Mouse (Mus musculus) embryonic facial prominence, embryonic 14.5 days (tissue): Measurements from ENCODE around the gene Lax1. TPM values are rescaled to one million over a fixed set of nuclear protein-coding genes. Genes with fewer than 3 reads are reported as not detected.

ENCODE experiments used
- ATAC-seq: fragments of 200-750 bp; cut with Nextera tagmentation; 2 replicates; pipeline ENCODE4 v1.8.0; 2017; ENCODE audit warnings: low read depth, moderate number of reproducible peaks, moderate TSS enrichment
- DNase-seq: peaks from one replicate; pipeline ENCODE4 v3.0.0-alpha.2; 2015; ENCODE audit warnings: low spot score
- H3K27ac ChIP-seq: fragments of 300-500 bp; sonication (generic); replicated peaks from 2 replicates; pipeline ENCODE4 v1.5.1; 2014; ENCODE audit warnings: low read depth, mild to moderate bottlenecking, low read length, moderate library complexity
- H3K27me3 ChIP-seq: fragments of 300-500 bp; sonication (generic); replicated peaks from 2 replicates; pipeline ENCODE4 v1.6.1; 2014; ENCODE audit warnings: low read length; ENCODE audit not compliant: control insufficient read depth, insufficient read depth
- H3K36me3 ChIP-seq: fragments of 300-500 bp; sonication (generic); 2 replicates; pipeline ENCODE4 v1.6.1; 2014; ENCODE audit warnings: low read length, mixed read lengths; ENCODE audit not compliant: control insufficient read depth, insufficient read depth
- H3K4me1 ChIP-seq: fragments of 300-500 bp; sonication (generic); 2 replicates; pipeline ENCODE4 v1.6.1; 2014; ENCODE audit warnings: antibody characterized with exemption, low read length; ENCODE audit not compliant: control insufficient read depth, insufficient read depth
- H3K4me2 ChIP-seq: fragments of 300-500 bp; sonication (generic); 2 replicates; pipeline ENCODE4 v1.6.1; 2014; ENCODE audit warnings: low read depth, mild to moderate bottlenecking, low read length, moderate library complexity, mixed read lengths
- H3K4me3 ChIP-seq: fragments of 300-500 bp; sonication (generic); 2 replicates; pipeline ENCODE4 v1.5.1; 2014; ENCODE audit warnings: low read depth, mild to moderate bottlenecking, low read length
- H3K9ac ChIP-seq: fragments of 300-500 bp; sonication (generic); 2 replicates; pipeline ENCODE4 v1.6.1; 2014; ENCODE audit warnings: low read depth, mild to moderate bottlenecking, low read length, moderate library complexity, mixed read lengths
- H3K9me3 ChIP-seq: fragments of 300-500 bp; sonication (generic); 2 replicates; pipeline ENCODE4 v1.6.1; 2016; ENCODE audit warnings: low read length; ENCODE audit not compliant: control insufficient read depth
- WGBS: fragments of 180-500 bp; shearing (Covaris S2); extraction: QIAGEN DNeasy Blood & Tissue Kit; methylation state at CpG from one replicate; pipeline ENCODE4 v1.1.7; 2014; 5-methylcytosine and 5-hydroxymethylcytosine counted together
- polyA plus RNA-seq: library from polyadenylated mRNA; unstranded; fragments of >200 nt; fragmentation: Nextera tagmentation; extraction: Ambion mirVana; gene quantifications from 2 replicates; pipeline ENCODE4 v1.2.1, GENCODE M21; 2014

The Lax1 gene
- 0.11 and 0.80 TPM in 2 replicates for polyA plus RNA-seq

GRCm38 (mm10) chr1:133689897-133690296, at the start of gene Lax1:
Gene Lax1 (minus strand): TSS chr1:133690108.
- H3K9me3 ChIP-seq: no peaks in the 10 kb centered on the region
- no peak for DNase-seq
- H3K36me3 ChIP-seq: no peaks in the 10 kb centered on the region
- 10% methylated on average over 6 of the region's 6 CpGs for WGBS
- no peak within 1 kb of the TSS for H3K27ac ChIP-seq
- no peaks in the 10 kb centered on the region for H3K27me3 ChIP-seq
- ATAC-seq: no peak
- no peak within 1 kb of the TSS for H3K9ac ChIP-seq
- no peak within 1 kb of the TSS for H3K4me3 ChIP-seq
- no peak within 1 kb of the TSS for H3K4me2 ChIP-seq
- H3K4me1 ChIP-seq: peaks cover 3% of the 10 kb centered on the region

DNA sequence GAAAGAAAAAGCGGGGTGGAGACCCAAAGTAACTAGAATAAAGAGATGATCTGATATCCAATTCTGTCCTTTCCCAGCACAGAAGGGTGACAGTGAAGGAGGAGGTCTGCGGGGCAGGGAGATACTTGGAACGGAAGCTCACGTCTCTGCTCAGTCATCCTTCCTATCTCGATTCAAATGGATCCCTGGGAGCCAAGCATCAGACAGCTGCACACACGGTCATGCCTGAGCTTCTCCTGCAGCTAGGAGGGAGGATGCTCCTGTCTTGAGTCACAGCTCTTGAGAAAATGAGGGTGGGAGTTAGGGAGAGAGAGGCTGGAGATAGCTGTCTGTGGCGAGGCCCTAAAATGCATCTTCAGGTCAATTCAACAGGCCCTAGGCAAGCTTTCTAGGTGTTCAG, 46.8 kb upstream of the Lax1 start:
- Histone ChIP-seq H3K9ac (no peak overlapping the region), H3K4me3 (no peak overlapping the region), H3K27me3 (no peaks in the 10 kb centered on the region), H3K27ac (no peak overlapping the region), H3K36me3 (peaks cover 37% of the 10 kb centered on the region), H3K4me1 (peaks cover 18% of the 10 kb centered on the region), H3K9me3 (no peaks in the 10 kb centered on the region), H3K4me2 (no peak overlapping the region)
- DNase-seq (no peak), ATAC-seq (no peak)
- WGBS: 69% methylated on average over 7 of the region's 7 CpGs

GRCm38 (mm10) chr1:133735995-133736652, 46.2 kb upstream of the Lax1 start:
- Histone ChIP-seq H3K9ac (peak overlapping the region; percentile 64), H3K4me3 (peak overlapping the region; percentile 31), H3K27ac (0 out of 2 replicates have a peak overlapping the region, but pooled peaks have one; percentile 16), H3K9me3 (no peaks in the 10 kb centered on the region), H3K4me1 (peaks cover 12% of the 10 kb centered on the region), H3K4me2 (peak overlapping the region; percentile 49), H3K36me3 (peaks cover 43% of the 10 kb centered on the region), H3K27me3 (no peaks in the 10 kb centered on the region)
- DNase-seq: peak; percentile 86
- peak; percentile 88 for ATAC-seq
- WGBS: 10% methylated on average over 17 of the region's 17 CpGs

GRCm38 (mm10) chr1:133732814-133733213, 42.9 kb upstream of the Lax1 start:
- peak overlapping the region; percentile 24; the same call in 1 of the 2 replicates for H3K27ac ChIP-seq
- peaks cover 11% of the 10 kb centered on the region for H3K4me1 ChIP-seq
- peak; percentile 83 for DNase-seq
- H3K4me3 ChIP-seq: no peak overlapping the region
- H3K4me2 ChIP-seq: no peak overlapping the region
- no peaks in the 10 kb centered on the region for H3K9me3 ChIP-seq
- H3K36me3 ChIP-seq: peaks cover 62% of the 10 kb centered on the region
- H3K27me3 ChIP-seq: no peaks in the 10 kb centered on the region
- ATAC-seq: peak; percentile 24; the same call in 1 of the 2 replicates
- WGBS: 32% methylated on average over 11 of the region's 11 CpGs
- no peak overlapping the region for H3K9ac ChIP-seq

DNA sequence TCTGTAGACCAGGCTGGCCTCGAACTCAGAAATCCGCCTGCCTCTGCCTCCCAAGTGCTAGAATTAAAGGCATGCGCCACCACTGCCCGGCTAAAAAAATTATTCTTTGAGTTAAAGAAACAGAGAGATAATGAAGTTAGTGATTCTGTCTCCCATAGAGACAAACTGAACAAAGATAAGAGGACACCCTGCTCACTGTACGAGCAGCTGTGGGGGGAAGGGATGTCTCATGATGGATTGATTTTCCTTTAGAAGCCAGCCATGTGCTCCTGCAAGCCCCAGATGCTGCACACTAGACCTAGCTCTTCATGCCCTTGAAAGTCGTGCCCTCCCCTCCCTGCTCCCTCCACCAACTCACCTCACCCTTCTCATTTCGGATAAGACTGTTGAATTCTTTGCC, 38.4 kb upstream of the Lax1 start:
- H3K36me3 ChIP-seq: peaks cover 73% of the 10 kb centered on the region
- 84% methylated on average over 7 of the region's 7 CpGs for WGBS
- DNase-seq: no peak

GRCm38 (mm10) chr1:133720342-133720741, 30.4 kb upstream of the Lax1 start:
- peaks cover 36% of the 10 kb centered on the region for H3K36me3 ChIP-seq
- no peaks in the 10 kb centered on the region for H3K9me3 ChIP-seq
- no peak overlapping the region for H3K4me2 ChIP-seq
- ATAC-seq (no peak), DNase-seq (peak; percentile 42)
- no peak overlapping the region for H3K4me3 ChIP-seq
- no peak overlapping the region for H3K27ac ChIP-seq
- no peaks in the 10 kb centered on the region for H3K27me3 ChIP-seq
- WGBS: 53% methylated on average over 7 of the region's 7 CpGs
- no peaks in the 10 kb centered on the region for H3K4me1 ChIP-seq
- H3K9ac ChIP-seq: no peak overlapping the region

More for the DNA sequence above, 38.4 kb upstream of the Lax1 start:
- no peaks in the 10 kb centered on the region for H3K9me3 ChIP-seq
- no peaks in the 10 kb centered on the region for H3K27me3 ChIP-seq
- H3K9ac ChIP-seq: no peak overlapping the region
- no peak overlapping the region for H3K4me2 ChIP-seq
- peaks cover 6% of the 10 kb centered on the region; the same call in 1 of the 2 replicates for H3K4me1 ChIP-seq
- no peak for ATAC-seq
- no peak overlapping the region for H3K27ac ChIP-seq
- H3K4me3 ChIP-seq: no peak overlapping the region

GRCm38 (mm10) chr1:133718786-133719185, 28.9 kb upstream of the Lax1 start:
- no peak overlapping the region for H3K27ac ChIP-seq
- ATAC-seq: no peak
- no peak for DNase-seq
- H3K9me3 ChIP-seq: no peaks in the 10 kb centered on the region
- no peak overlapping the region for H3K4me3 ChIP-seq
- H3K36me3 ChIP-seq: peaks cover 35% of the 10 kb centered on the region
- H3K27me3 ChIP-seq: no peaks in the 10 kb centered on the region
- H3K4me1 ChIP-seq: no peaks in the 10 kb centered on the region
- H3K4me2 ChIP-seq: no peak overlapping the region
- no peak overlapping the region for H3K9ac ChIP-seq
- 71% methylated on average over 8 of the region's 8 CpGs for WGBS

GRCm38 (mm10) chr1:133718296-133718695, 28.4 kb upstream of the Lax1 start:
- DNase-seq: no peak
- H3K9me3 ChIP-seq: no peaks in the 10 kb centered on the region
- H3K36me3 ChIP-seq: peaks cover 35% of the 10 kb centered on the region

GRCm38 (mm10) chr1:133716464-133716863, 26.6 kb upstream of the Lax1 start:
- Histone ChIP-seq H3K36me3 (peaks cover 35% of the 10 kb centered on the region), H3K4me3 (no peak overlapping the region), H3K9ac (no peak overlapping the region), H3K9me3 (no peaks in the 10 kb centered on the region), H3K27ac (no peak overlapping the region), H3K27me3 (no peaks in the 10 kb centered on the region), H3K4me1 (peaks cover 19% of the 10 kb centered on the region; the same call in 1 of the 2 replicates), H3K4me2 (no peak overlapping the region)
- DNase-seq: no peak
- WGBS: 24% methylated on average over 7 of the region's 7 CpGs
- ATAC-seq: no peak

More at GRCm38 (mm10) chr1:133718296-133718695, 28.4 kb upstream of the Lax1 start:
- H3K4me2 ChIP-seq: no peak overlapping the region
- no peak overlapping the region for H3K27ac ChIP-seq
- no peak overlapping the region for H3K4me3 ChIP-seq
- no peak overlapping the region for H3K9ac ChIP-seq
- H3K4me1 ChIP-seq: 0 out of 2 replicates have a peak, but pooled peaks cover 4% of the 10 kb centered on the region
- H3K27me3 ChIP-seq: no peaks in the 10 kb centered on the region
- no peak for ATAC-seq
- WGBS: 67% methylated on average over 3 of the region's 3 CpGs
